Comparison of ENCODE assay signal across 9 mouse cellular contexts in genomic region chr9:103432122-103432778, GRCm38 (mm10). TPM values are rescaled to one million over a fixed set of nuclear protein-coding genes. Genes with fewer than 3 reads are reported as not detected.
DNase-seq lines count a peak whose midpoint lies in the region.
"Had no signal": no experiment of that assay in that cellular context is flagged by ENCODE, and none has a peak within 500 bp of the region (broad histone marks: within the 10 kb centered on the region; RNA-seq: fewer than 3 reads in every experiment).

No protein-coding gene starts in this region.

- peak; percentile 11 for DNase-seq in kidney, postnatal 14 days
- DNase-seq in kidney, adult 18-20 months = no peak
- peak; percentile 42 for DNase-seq in T-cell, adult 2 months (ENCODE audit: low spot score)
- peak; percentile 81 for DNase-seq in gastrocnemius, adult 18-20 months (ENCODE audit: low spot score)
- DNase-seq in lung, postnatal 14 days = peak; percentile 33
- DNase-seq in layer of hippocampus, postnatal 36 days = no peak
- no peak for DNase-seq in cerebellum, adult 11 months
- no peak for DNase-seq in layer of hippocampus, adult 11-12 months (ENCODE audit: low spot score)

RNA-seq across cellular contexts. Expression of gene Bfsp2, which starts 48.0 kb away (rescaled TPM):
- total RNA-seq in gastrocnemius, adult 18-20 months (2021) = under 1 TPM; 0.41 to 0.71 TPM
- 1 to 10 TPM; 5.0 to 6.0 TPM for total RNA-seq in layer of hippocampus, postnatal 36 days (2021)
- total RNA-seq: liver, adult 2 months had no signal

Comparison
In these comparisons a context has a peak if more than half of its experiments do, and no peak if none do; other contexts are left out.
1. DNase-seq: peak in kidney, postnatal 14 days (single experiment), T-cell, adult 2 months (single experiment), gastrocnemius, adult 18-20 months (single experiment) and lung, postnatal 14 days (single experiment); none in kidney, adult 18-20 months (single experiment), layer of hippocampus, postnatal 36 days (0 of 2), cerebellum, adult 11 months (single experiment) and layer of hippocampus, adult 11-12 months (single experiment).